25 mouse cellular contexts compared by ENCODE assay signal in genomic region chr2:63153701-63154100, GRCm38 (mm10). TPM values are rescaled to one million over a fixed set of nuclear protein-coding genes. Genes with fewer than 3 reads are reported as not detected.
"Had no signal": no experiment of that assay in that cellular context is flagged by ENCODE, and none has a peak within 500 bp of the region (broad histone marks: within the 10 kb centered on the region; RNA-seq: fewer than 3 reads in every experiment).

No protein-coding gene starts in this region.

- H3K27ac ChIP-seq: heart, adult 2 months; heart, embryonic 13.5 days; heart, embryonic 15.5 days; hindbrain, embryonic 13.5 days; hindbrain, embryonic 15.5 days; hindbrain, postnatal 0 days; limb, embryonic 13.5 days; limb, embryonic 15.5 days; liver, embryonic 12.5 days; liver, embryonic 14.5 days had no signal

- H3K4me3 ChIP-seq: heart, adult 2 months; heart, embryonic 13.5 days; heart, embryonic 15.5 days; hindbrain, embryonic 13.5 days; hindbrain, embryonic 15.5 days; limb, embryonic 13.5 days; limb, embryonic 15.5 days; liver, embryonic 12.5 days had no signal

- DNase-seq: gastrocnemius, postnatal 14 days; gastrocnemius, postnatal 36 days; heart, adult 11 months; heart, adult 2 months; heart, postnatal 14 days; heart, postnatal 36 days; kidney, adult 11 months; kidney, adult 2 months; kidney, postnatal 10 days; kidney, postnatal 25 days; layer of hippocampus, adult 9-11 months; layer of hippocampus, postnatal 36 days; left cerebral cortex, postnatal 4 days had no signal

- ATAC-seq: hindbrain, postnatal 0 days; intestine, embryonic 16.5 days; liver, embryonic 12.5 days had no signal

RNA-seq across cellular contexts. Expression of gene Kcnh7, which starts 30.4 kb away (rescaled TPM):
- total RNA-seq: hematopoietic stem cell, adult 5-6 weeks; liver, adult 2 months had no signal
